Mouse (Mus musculus) thymus, postnatal 4 days (tissue): ENCODE results near the gene Epsti1.
A peak's percentile ranks its signal among the peaks of the same experiment; 100 is the strongest.

Source experiments
- DNase-seq: peaks from one replicate; pipeline ENCODE4 v3.0.0; 2021

The Epsti1 gene

GRCm38 (mm10) chr14:77925414-77925813 lies 21.4 kb downstream of the Epsti1 start:
- no peak for DNase-seq

GRCm38 (mm10) chr14:77926718-77927117 lies 22.7 kb downstream of the Epsti1 start:
- peak; percentile 69 for DNase-seq

- peak; percentile 85 for DNase-seq
Observed at GRCm38 (mm10) chr14:77928021-77928420, 24.0 kb downstream of the Epsti1 start.

GRCm38 (mm10) chr14:77928653-77929052 lies 24.6 kb downstream of the Epsti1 start:
- DNase-seq: no peak

GRCm38 (mm10) chr14:77929139-77929678 lies 25.2 kb downstream of the Epsti1 start:
- no peak for DNase-seq

GRCm38 (mm10) chr14:77932150-77933047 lies 28.4 kb downstream of the Epsti1 start:
- no peak for DNase-seq

- no peak for DNase-seq
Observed at GRCm38 (mm10) chr14:77933243-77933642, 29.2 kb downstream of the Epsti1 start.

GRCm38 (mm10) chr14:77934431-77934830 lies 30.4 kb downstream of the Epsti1 start:
- no peak for DNase-seq

GRCm38 (mm10) chr14:77941105-77941504 lies 37.1 kb downstream of the Epsti1 start:
- peak; percentile 30 for DNase-seq

GRCm38 (mm10) chr14:77942235-77942634 lies 38.2 kb downstream of the Epsti1 start:
- DNase-seq: no peak

GRCm38 (mm10) chr14:77942793-77943558 lies 38.9 kb downstream of the Epsti1 start:
- no peak for DNase-seq

- no peak for DNase-seq
Observed at GRCm38 (mm10) chr14:77961741-77962140, 57.7 kb downstream of the Epsti1 start.

- DNase-seq: no peak
Observed at GRCm38 (mm10) chr14:77963525-77963924, 59.5 kb downstream of the Epsti1 start.

- DNase-seq: no peak
Observed at GRCm38 (mm10) chr14:77971355-77971754, 67.3 kb downstream of the Epsti1 start.

- DNase-seq: no peak
Observed at GRCm38 (mm10) chr14:77974221-77974620, 70.2 kb downstream of the Epsti1 start.

GRCm38 (mm10) chr14:77975702-77976101 lies 71.7 kb downstream of the Epsti1 start:
- DNase-seq: no peak

GRCm38 (mm10) chr14:77981516-77981915 lies 77.5 kb downstream of the Epsti1 start:
- DNase-seq: no peak

- no peak for DNase-seq
Observed at GRCm38 (mm10) chr14:77997731-77998130, 93.7 kb downstream of the Epsti1 start.

- no peak for DNase-seq
Observed at GRCm38 (mm10) chr14:78004486-78004885, 100.4 kb downstream of the Epsti1 start.

GRCm38 (mm10) chr14:78008019-78008418 lies 104.0 kb downstream of the Epsti1 start:
- no peak for DNase-seq

GRCm38 (mm10) chr14:78011808-78012207 lies 107.8 kb downstream of the Epsti1 start:
- no peak for DNase-seq

- no peak for DNase-seq
Observed at GRCm38 (mm10) chr14:78015540-78016321, 111.7 kb downstream of the Epsti1 start.

GRCm38 (mm10) chr14:78016398-78016797 lies 112.4 kb downstream of the Epsti1 start:
- DNase-seq: no peak
